Mouse (Mus musculus) heart, adult 2 months (tissue): Measurements from ENCODE around the gene Dock6.

Experiments used
- CTCF ChIP-seq: fragments of 200-600 bp; IDR thresholded peaks from 2 replicates; pipeline ENCODE4 v1.8.1; 2022; ENCODE audit warnings: antibody characterized with exemption, mild to moderate bottlenecking, moderate library complexity
- EP300 ChIP-seq: fragments of 200-500 bp; IDR thresholded peaks from 2 replicates; pipeline ENCODE4 v1.6.1; 2011; ENCODE audit warnings: low read depth, low read length, control low read depth; ENCODE audit not compliant: insufficient read depth
- POLR2A ChIP-seq: fragments of 200-500 bp; IDR thresholded peaks from 2 replicates; pipeline ENCODE4 v1.6.1; 2011; ENCODE audit warnings: mild to moderate bottlenecking, low read depth, low read length, control low read depth; ENCODE audit not compliant: insufficient read depth

DNA sequence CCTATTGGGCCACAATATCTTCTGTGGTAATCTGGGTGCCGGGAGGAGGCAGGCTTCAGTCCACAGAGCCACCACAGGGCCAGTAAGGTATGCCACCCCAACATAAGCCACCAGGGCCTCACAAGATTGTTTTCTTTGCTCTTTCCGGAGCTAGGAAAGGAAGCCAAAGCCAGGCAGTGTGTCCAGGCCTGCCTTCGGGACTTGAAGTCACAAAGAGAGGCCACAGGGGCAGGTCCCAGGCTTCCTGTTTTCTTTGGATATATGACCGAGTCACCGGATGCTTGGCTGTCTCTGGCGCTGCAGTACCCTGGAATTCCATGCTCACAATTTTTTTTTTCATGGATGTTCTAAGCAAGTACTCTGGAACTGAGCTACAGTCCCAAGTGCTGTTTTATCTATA is 5.6 kb upstream of the Dock6 start:
- no peak for TF ChIP-seq POLR2A
- TF ChIP-seq EP300 = peak; percentile 87
- peak; percentile 50 for TF ChIP-seq CTCF
